Mouse (Mus musculus) embryonic facial prominence, embryonic 13.5 days (tissue): Measurements from ENCODE around the gene Miox. TPM values are rescaled to one million over a fixed set of nuclear protein-coding genes. Genes with fewer than 3 reads are reported as not detected.

Source experiments
- ATAC-seq: fragments of 200-750 bp; cut with Nextera tagmentation; 2 replicates; pipeline ENCODE4 v1.8.0; 2017; ENCODE audit warnings: low read depth; ENCODE audit not compliant: insufficient number of reproducible peaks, insufficient read depth, low FRiP score, low TSS enrichment
- H3K27ac ChIP-seq: fragments of 300-500 bp; sonication (generic); 2 replicates; pipeline ENCODE4 v1.5.1; 2015; ENCODE audit warnings: moderate library complexity, mild to moderate bottlenecking, inconsistent platforms
- H3K27me3 ChIP-seq: fragments of 300-500 bp; sonication (generic); 2 replicates; pipeline ENCODE4 v1.6.1; 2015; ENCODE audit warnings: mild to moderate bottlenecking, inconsistent platforms
- H3K36me3 ChIP-seq: fragments of 300-500 bp; sonication (generic); 2 replicates; pipeline ENCODE4 v1.6.1; 2015; ENCODE audit warnings: mild to moderate bottlenecking, inconsistent platforms
- H3K4me1 ChIP-seq: fragments of 300-500 bp; sonication (generic); 2 replicates; pipeline ENCODE4 v1.6.1; 2015; ENCODE audit warnings: inconsistent platforms
- H3K4me2 ChIP-seq: fragments of 300-500 bp; sonication (generic); 2 replicates; pipeline ENCODE4 v1.6.1; 2015; ENCODE audit warnings: moderate library complexity, mild to moderate bottlenecking, inconsistent platforms
- H3K4me3 ChIP-seq: fragments of 300-500 bp; sonication (generic); 2 replicates; pipeline ENCODE4 v1.5.1; 2015; ENCODE audit warnings: mild to moderate bottlenecking, inconsistent platforms
- H3K9ac ChIP-seq: fragments of 300-500 bp; sonication (generic); 2 replicates; pipeline ENCODE4 v1.6.1; 2015; ENCODE audit warnings: mild to moderate bottlenecking, inconsistent platforms
- H3K9me3 ChIP-seq: fragments of 300-500 bp; sonication (generic); 2 replicates; pipeline ENCODE4 v1.6.1; 2016; ENCODE audit warnings: inconsistent platforms
- WGBS: fragments of 180-500 bp; shearing (Covaris S2); methylation state at CpG from one replicate; pipeline ENCODE4 v1.1.7; 2015; ENCODE audit warnings: mixed read lengths; 5-methylcytosine and 5-hydroxymethylcytosine counted together
- polyA plus RNA-seq: library from polyadenylated mRNA; unstranded; fragments of >200 nt; fragmentation: Nextera tagmentation; extraction: Ambion mirVana; gene quantifications from 2 replicates; pipeline ENCODE4 v1.2.1, GENCODE M21; 2015

Gene Miox
- not detected in 2 replicates for polyA plus RNA-seq

GRCm38 (mm10) chr15:89334271-89334670, at the start of gene Miox:
Gene Miox, plus strand, starts transcription at chr15:89334398.
- Histone ChIP-seq H3K4me1 (no peaks in the 10 kb centered on the region), H3K27me3 (no peaks in the 10 kb centered on the region), H3K4me2 (no peak within 1 kb of the TSS), H3K36me3 (no peaks in the 10 kb centered on the region), H3K27ac (no peak within 1 kb of the TSS), H3K9me3 (no peaks in the 10 kb centered on the region), H3K4me3 (no peak within 1 kb of the TSS), H3K9ac (peak within 1 kb of the TSS; percentile 32; the same call in 1 of the 2 replicates)
- WGBS, result 86% methylated on average over 7 of the region's 7 CpGs
- no peak for ATAC-seq

- Histone ChIP-seq H3K4me1 (no peaks in the 10 kb centered on the region), H3K9ac (no peak overlapping the region), H3K4me3 (no peak overlapping the region), H3K9me3 (no peaks in the 10 kb centered on the region), H3K4me2 (no peak overlapping the region), H3K36me3 (peaks cover 96% of the 10 kb centered on the region), H3K27me3 (no peaks in the 10 kb centered on the region), H3K27ac (no peak overlapping the region)
- no peak for ATAC-seq
Measured at GRCm38 (mm10) chr15:89285004-89285403, 49.2 kb upstream of the Miox start.

- no peaks in the 10 kb centered on the region for H3K27me3 ChIP-seq
- no peak overlapping the region for H3K9ac ChIP-seq
Measured at GRCm38 (mm10) chr15:89285478-89285877, 48.7 kb upstream of the Miox start.

GRCm38 (mm10) chr15:89286114-89286513, 48.1 kb upstream of the Miox start:
- no peak for ATAC-seq
- peaks cover 96% of the 10 kb centered on the region for H3K36me3 ChIP-seq
- no peaks in the 10 kb centered on the region for H3K9me3 ChIP-seq
- no peak overlapping the region for H3K4me3 ChIP-seq
- no peaks in the 10 kb centered on the region for H3K27me3 ChIP-seq
- H3K4me2 ChIP-seq, result no peak overlapping the region
- WGBS, result 71% methylated on average over 7 of the region's 7 CpGs
- H3K9ac ChIP-seq, result no peak overlapping the region
- H3K4me1 ChIP-seq, result no peaks in the 10 kb centered on the region
- no peak overlapping the region for H3K27ac ChIP-seq

More at GRCm38 (mm10) chr15:89285478-89285877, 48.7 kb upstream of the Miox start:
- Histone ChIP-seq H3K27ac (no peak overlapping the region), H3K4me3 (no peak overlapping the region), H3K4me1 (no peaks in the 10 kb centered on the region), H3K9me3 (no peaks in the 10 kb centered on the region), H3K4me2 (no peak overlapping the region), H3K36me3 (peaks cover 96% of the 10 kb centered on the region)
- WGBS, result 95% methylated on average over 5 of the region's 5 CpGs
- no peak for ATAC-seq

- Histone ChIP-seq H3K4me1 (no peaks in the 10 kb centered on the region), H3K27ac (no peak overlapping the region), H3K9ac (no peak overlapping the region), H3K4me3 (no peak overlapping the region), H3K9me3 (no peaks in the 10 kb centered on the region), H3K4me2 (no peak overlapping the region), H3K27me3 (no peaks in the 10 kb centered on the region), H3K36me3 (peaks cover 96% of the 10 kb centered on the region)
- WGBS, result 81% methylated on average over 5 of the region's 5 CpGs
- ATAC-seq, result no peak
Measured at GRCm38 (mm10) chr15:89286582-89286981, 47.6 kb upstream of the Miox start.

GRCm38 (mm10) chr15:89288227-89288767, 45.9 kb upstream of the Miox start:
- H3K4me2 ChIP-seq, result no peak overlapping the region
- H3K4me3 ChIP-seq, result no peak overlapping the region
- H3K27ac ChIP-seq, result no peak overlapping the region
- no peak overlapping the region for H3K9ac ChIP-seq
- H3K9me3 ChIP-seq, result no peaks in the 10 kb centered on the region
- ATAC-seq, result no peak
- peaks cover 95% of the 10 kb centered on the region for H3K36me3 ChIP-seq
- no peaks in the 10 kb centered on the region for H3K27me3 ChIP-seq
- no peaks in the 10 kb centered on the region for H3K4me1 ChIP-seq
- 92% methylated on average over 23 of the region's 23 CpGs for WGBS

- H3K4me2 ChIP-seq, result no peak overlapping the region
- H3K9me3 ChIP-seq, result no peaks in the 10 kb centered on the region
- no peak overlapping the region for H3K9ac ChIP-seq
- no peaks in the 10 kb centered on the region for H3K4me1 ChIP-seq
- H3K27ac ChIP-seq, result no peak overlapping the region
- no peak for ATAC-seq
- H3K27me3 ChIP-seq, result no peaks in the 10 kb centered on the region
- 96% methylated on average over 11 of the region's 11 CpGs for WGBS
- H3K36me3 ChIP-seq, result peaks cover 96% of the 10 kb centered on the region
- H3K4me3 ChIP-seq, result no peak overlapping the region
Measured at GRCm38 (mm10) chr15:89289455-89289854, 44.7 kb upstream of the Miox start.

- no peak overlapping the region for H3K4me3 ChIP-seq
- no peak for ATAC-seq
- H3K36me3 ChIP-seq, result peaks cover 97% of the 10 kb centered on the region
- H3K4me1 ChIP-seq, result no peaks in the 10 kb centered on the region
- no peaks in the 10 kb centered on the region for H3K9me3 ChIP-seq
- H3K9ac ChIP-seq, result no peak overlapping the region
- no peaks in the 10 kb centered on the region for H3K27me3 ChIP-seq
- H3K27ac ChIP-seq, result no peak overlapping the region
- WGBS, result 87% methylated on average over 3 of the region's 3 CpGs
- no peak overlapping the region for H3K4me2 ChIP-seq
Measured at GRCm38 (mm10) chr15:89291521-89291920, 42.7 kb upstream of the Miox start.

GRCm38 (mm10) chr15:89292795-89293194, 41.4 kb upstream of the Miox start:
- no peaks in the 10 kb centered on the region for H3K27me3 ChIP-seq
- no peak overlapping the region for H3K4me2 ChIP-seq
- H3K4me3 ChIP-seq, result no peak overlapping the region
- ATAC-seq, result no peak
- H3K9ac ChIP-seq, result no peak overlapping the region
- WGBS, result 82% methylated on average over 2 of the region's 2 CpGs
- H3K27ac ChIP-seq, result no peak overlapping the region
- H3K9me3 ChIP-seq, result no peaks in the 10 kb centered on the region
- H3K36me3 ChIP-seq, result peaks cover 99% of the 10 kb centered on the region
- H3K4me1 ChIP-seq, result no peaks in the 10 kb centered on the region

- no peaks in the 10 kb centered on the region for H3K27me3 ChIP-seq
- H3K4me3 ChIP-seq, result no peak overlapping the region
- ATAC-seq, result no peak
- H3K9me3 ChIP-seq, result no peaks in the 10 kb centered on the region
- no peak overlapping the region for H3K9ac ChIP-seq
- no peak overlapping the region for H3K27ac ChIP-seq
- no peaks in the 10 kb centered on the region for H3K4me1 ChIP-seq
- H3K4me2 ChIP-seq, result no peak overlapping the region
- WGBS, result 92% methylated on average over 10 of the region's 10 CpGs
- peaks cover 95% of the 10 kb centered on the region for H3K36me3 ChIP-seq
Measured at GRCm38 (mm10) chr15:89293778-89294177, 40.4 kb upstream of the Miox start.

- 90% methylated on average over 8 of the region's 8 CpGs for WGBS
- H3K36me3 ChIP-seq, result peaks cover 93% of the 10 kb centered on the region
- ATAC-seq, result no peak
Measured at GRCm38 (mm10) chr15:89295580-89296165, 38.5 kb upstream of the Miox start.

GRCm38 (mm10) chr15:89296465-89296864, 37.7 kb upstream of the Miox start:
- 78% methylated on average over 1 of the region's 1 CpGs for WGBS
- Histone ChIP-seq H3K4me2 (no peak overlapping the region), H3K27me3 (no peaks in the 10 kb centered on the region), H3K36me3 (peaks cover 93% of the 10 kb centered on the region), H3K9me3 (no peaks in the 10 kb centered on the region), H3K4me1 (no peaks in the 10 kb centered on the region), H3K9ac (no peak overlapping the region), H3K27ac (no peak overlapping the region), H3K4me3 (no peak overlapping the region)
- no peak for ATAC-seq

More at GRCm38 (mm10) chr15:89295580-89296165, 38.5 kb upstream of the Miox start:
- no peak overlapping the region for H3K4me3 ChIP-seq
- no peaks in the 10 kb centered on the region for H3K27me3 ChIP-seq
- no peak overlapping the region for H3K27ac ChIP-seq
- no peak overlapping the region for H3K9ac ChIP-seq
- no peak overlapping the region for H3K4me2 ChIP-seq
- H3K4me1 ChIP-seq, result no peaks in the 10 kb centered on the region
- H3K9me3 ChIP-seq, result no peaks in the 10 kb centered on the region
